Mouse (Mus musculus): ENCODE measurements around the gene Trappc3. TPM values are rescaled to one million over a fixed set of nuclear protein-coding genes. Genes with fewer than 3 reads are reported as not detected.

Trappc3 gene
- polyA plus RNA-seq, 1 experiment from 2014 or later, result 199 TPM

GRCm38 (mm10) chr4:126269292-126269691, 7.2 kb downstream of the Trappc3 start:
- no peak for ATAC-seq
- no peaks in the 10 kb centered on the region for H3K9me3 ChIP-seq (ENCODE audit: control insufficient read depth, low read length)
- no peak overlapping the region for H3K9ac ChIP-seq (ENCODE audit: low read depth, low read length)
- no peak overlapping the region for H3K4me2 ChIP-seq (ENCODE audit: low read length)
- H3K4me3 ChIP-seq (ENCODE audit: low read length), result no peak overlapping the region
- no peaks in the 10 kb centered on the region for H3K4me1 ChIP-seq (ENCODE audit: control insufficient read depth, insufficient read depth, low read depth, low read length)
- 76% methylated on average over 3 of the region's 3 CpGs for WGBS
- H3K27me3 ChIP-seq (replicated peaks; ENCODE audit: control insufficient read depth, insufficient read depth, low read length), result no peaks in the 10 kb centered on the region
- H3K27ac ChIP-seq (ENCODE audit: low read depth, low read length), result no peak overlapping the region
- peaks cover 13% of the 10 kb centered on the region for H3K36me3 ChIP-seq (ENCODE audit: control insufficient read depth, insufficient read depth, low read length)

GRCm38 (mm10) chr4:126273753-126274152, 11.6 kb downstream of the Trappc3 start:
- Histone ChIP-seq H3K27me3 (replicated peaks; ENCODE audit: control insufficient read depth, insufficient read depth, low read length) (no peaks in the 10 kb centered on the region), H3K4me3 (ENCODE audit: low read length) (no peak overlapping the region), H3K9ac (ENCODE audit: low read depth, low read length) (no peak overlapping the region), H3K9me3 (ENCODE audit: control insufficient read depth, low read length) (no peaks in the 10 kb centered on the region), H3K4me1 (ENCODE audit: control insufficient read depth, insufficient read depth, low read depth, low read length) (no peaks in the 10 kb centered on the region; the same call in 1 of the 2 replicates), H3K36me3 (ENCODE audit: control insufficient read depth, insufficient read depth, low read length) (peaks cover 19% of the 10 kb centered on the region), H3K27ac (ENCODE audit: low read depth, low read length) (no peak overlapping the region), H3K4me2 (ENCODE audit: low read length) (no peak overlapping the region)
- WGBS, result 75% methylated on average over 13 of the region's 13 CpGs
- ATAC-seq, result no peak

- Histone ChIP-seq H3K9me3 (ENCODE audit: control insufficient read depth, low read length) (no peaks in the 10 kb centered on the region), H3K36me3 (ENCODE audit: control insufficient read depth, insufficient read depth, low read length) (peaks cover 19% of the 10 kb centered on the region), H3K4me2 (ENCODE audit: low read length) (no peak overlapping the region), H3K9ac (ENCODE audit: low read depth, low read length) (no peak overlapping the region), H3K27ac (ENCODE audit: low read depth, low read length) (no peak overlapping the region), H3K27me3 (replicated peaks; ENCODE audit: control insufficient read depth, insufficient read depth, low read length) (no peaks in the 10 kb centered on the region), H3K4me1 (ENCODE audit: control insufficient read depth, insufficient read depth, low read depth, low read length) (no peaks in the 10 kb centered on the region; the same call in 1 of the 2 replicates), H3K4me3 (ENCODE audit: low read length) (no peak overlapping the region)
- WGBS, result 68% methylated on average over 4 of the region's 4 CpGs
- ATAC-seq, result no peak
Observed at GRCm38 (mm10) chr4:126275081-126275480, 13.0 kb downstream of the Trappc3 start.

- H3K4me1 ChIP-seq (ENCODE audit: control insufficient read depth, insufficient read depth, low read depth, low read length), result no peaks in the 10 kb centered on the region; the same call in 1 of the 2 replicates
- H3K9ac ChIP-seq (ENCODE audit: low read depth, low read length), result 0 out of 2 replicates have a peak overlapping the region, but pooled peaks have one; percentile 23
- peaks cover 19% of the 10 kb centered on the region for H3K36me3 ChIP-seq (ENCODE audit: control insufficient read depth, insufficient read depth, low read length)
- H3K27me3 ChIP-seq (replicated peaks; ENCODE audit: control insufficient read depth, insufficient read depth, low read length), result no peaks in the 10 kb centered on the region
- 73% methylated on average over 13 of the region's 13 CpGs for WGBS
- H3K27ac ChIP-seq (ENCODE audit: low read depth, low read length), result no peak overlapping the region
- no peaks in the 10 kb centered on the region for H3K9me3 ChIP-seq (ENCODE audit: control insufficient read depth, low read length)
- no peak overlapping the region for H3K4me2 ChIP-seq (ENCODE audit: low read length)
- H3K4me3 ChIP-seq (ENCODE audit: low read length), result no peak overlapping the region
- no peak for ATAC-seq
Observed at GRCm38 (mm10) chr4:126275681-126276131, 13.6 kb downstream of the Trappc3 start.

GRCm38 (mm10) chr4:126277906-126278564, 15.9 kb downstream of the Trappc3 start:
- no peak overlapping the region for H3K27ac ChIP-seq (ENCODE audit: low read depth, low read length)
- no peak overlapping the region for H3K4me2 ChIP-seq (ENCODE audit: low read length)
- no peaks in the 10 kb centered on the region; the same call in 1 of the 2 replicates for H3K4me1 ChIP-seq (ENCODE audit: control insufficient read depth, insufficient read depth, low read depth, low read length)
- ATAC-seq, result peak; percentile 75
- 9% methylated on average over 13 of the region's 13 CpGs for WGBS
- H3K27me3 ChIP-seq (replicated peaks; ENCODE audit: control insufficient read depth, insufficient read depth, low read length), result no peaks in the 10 kb centered on the region
- H3K36me3 ChIP-seq (ENCODE audit: control insufficient read depth, insufficient read depth, low read length), result peaks cover 13% of the 10 kb centered on the region
- H3K9me3 ChIP-seq (ENCODE audit: control insufficient read depth, low read length), result no peaks in the 10 kb centered on the region
- no peak overlapping the region for H3K9ac ChIP-seq (ENCODE audit: low read depth, low read length)
- H3K4me3 ChIP-seq (ENCODE audit: low read length), result no peak overlapping the region

GRCm38 (mm10) chr4:126278565-126278915, 16.4 kb downstream of the Trappc3 start:
- no peak overlapping the region for H3K9ac ChIP-seq (ENCODE audit: low read depth, low read length)
- no peak overlapping the region for H3K4me2 ChIP-seq (ENCODE audit: low read length)
- WGBS, result 45% methylated on average over 9 of the region's 9 CpGs
- no peaks in the 10 kb centered on the region; the same call in 1 of the 2 replicates for H3K4me1 ChIP-seq (ENCODE audit: control insufficient read depth, insufficient read depth, low read depth, low read length)
- ATAC-seq, result no peak
- no peak overlapping the region for H3K4me3 ChIP-seq (ENCODE audit: low read length)
- no peaks in the 10 kb centered on the region for H3K27me3 ChIP-seq (replicated peaks; ENCODE audit: control insufficient read depth, insufficient read depth, low read length)
- H3K27ac ChIP-seq (ENCODE audit: low read depth, low read length), result no peak overlapping the region
- H3K9me3 ChIP-seq (ENCODE audit: control insufficient read depth, low read length), result no peaks in the 10 kb centered on the region
- peaks cover 11% of the 10 kb centered on the region for H3K36me3 ChIP-seq (ENCODE audit: control insufficient read depth, insufficient read depth, low read length)

GRCm38 (mm10) chr4:126278961-126279360, 16.8 kb downstream of the Trappc3 start:
- H3K9me3 ChIP-seq (ENCODE audit: control insufficient read depth, low read length), result no peaks in the 10 kb centered on the region
- no peak overlapping the region for H3K4me3 ChIP-seq (ENCODE audit: low read length)
- peaks cover under 1% of the 10 kb centered on the region; the same call in 1 of the 2 replicates for H3K27me3 ChIP-seq (replicated peaks; ENCODE audit: control insufficient read depth, insufficient read depth, low read length)
- 56% methylated on average over 9 of the region's 9 CpGs for WGBS
- no peak overlapping the region for H3K4me2 ChIP-seq (ENCODE audit: low read length)
- no peak overlapping the region for H3K27ac ChIP-seq (ENCODE audit: low read depth, low read length)
- H3K4me1 ChIP-seq (ENCODE audit: control insufficient read depth, insufficient read depth, low read depth, low read length), result no peaks in the 10 kb centered on the region; the same call in 1 of the 2 replicates
- ATAC-seq, result no peak
- H3K9ac ChIP-seq (ENCODE audit: low read depth, low read length), result no peak overlapping the region
- H3K36me3 ChIP-seq (ENCODE audit: control insufficient read depth, insufficient read depth, low read length), result peaks cover 8% of the 10 kb centered on the region

- no peak overlapping the region for H3K9ac ChIP-seq (ENCODE audit: low read depth, low read length)
- peaks cover 4% of the 10 kb centered on the region for H3K4me1 ChIP-seq (ENCODE audit: control insufficient read depth, insufficient read depth, low read depth, low read length)
- peaks cover 17% of the 10 kb centered on the region for H3K27me3 ChIP-seq (replicated peaks; ENCODE audit: control insufficient read depth, insufficient read depth, low read length)
- no peak overlapping the region for H3K4me2 ChIP-seq (ENCODE audit: low read length)
- ATAC-seq, result no peak
- H3K36me3 ChIP-seq (ENCODE audit: control insufficient read depth, insufficient read depth, low read length), result no peaks in the 10 kb centered on the region
- 71% methylated on average over 9 of the region's 9 CpGs for WGBS
- H3K9me3 ChIP-seq (ENCODE audit: control insufficient read depth, low read length), result peaks cover 4% of the 10 kb centered on the region; the same call in 1 of the 2 replicates
- no peak overlapping the region for H3K4me3 ChIP-seq (ENCODE audit: low read length)
- H3K27ac ChIP-seq (ENCODE audit: low read depth, low read length), result no peak overlapping the region
Observed at GRCm38 (mm10) chr4:126281706-126282105, 19.6 kb downstream of the Trappc3 start.

- Histone ChIP-seq H3K4me3 (ENCODE audit: low read length) (no peak overlapping the region), H3K4me1 (ENCODE audit: control insufficient read depth, insufficient read depth, low read depth, low read length) (peaks cover 4% of the 10 kb centered on the region; the same call in 1 of the 2 replicates), H3K9me3 (ENCODE audit: control insufficient read depth, low read length) (peaks cover 4% of the 10 kb centered on the region; the same call in 1 of the 2 replicates), H3K9ac (ENCODE audit: low read depth, low read length) (no peak overlapping the region), H3K36me3 (ENCODE audit: control insufficient read depth, insufficient read depth, low read length) (no peaks in the 10 kb centered on the region), H3K4me2 (ENCODE audit: low read length) (no peak overlapping the region), H3K27me3 (replicated peaks; ENCODE audit: control insufficient read depth, insufficient read depth, low read length) (peaks cover 28% of the 10 kb centered on the region), H3K27ac (ENCODE audit: low read depth, low read length) (no peak overlapping the region)
- 90% methylated on average over 8 of the region's 8 CpGs for WGBS
- ATAC-seq, result no peak
Observed at GRCm38 (mm10) chr4:126283582-126283981, 21.5 kb downstream of the Trappc3 start.
